Mouse (Mus musculus): Measurements from ENCODE around the gene Prpf38a. TPM values are rescaled to one million over a fixed set of nuclear protein-coding genes. Genes with fewer than 3 reads are reported as not detected.

Prpf38a gene
- polyA plus RNA-seq, 1 experiment from 2014 or later: 45.5 TPM

DNA sequence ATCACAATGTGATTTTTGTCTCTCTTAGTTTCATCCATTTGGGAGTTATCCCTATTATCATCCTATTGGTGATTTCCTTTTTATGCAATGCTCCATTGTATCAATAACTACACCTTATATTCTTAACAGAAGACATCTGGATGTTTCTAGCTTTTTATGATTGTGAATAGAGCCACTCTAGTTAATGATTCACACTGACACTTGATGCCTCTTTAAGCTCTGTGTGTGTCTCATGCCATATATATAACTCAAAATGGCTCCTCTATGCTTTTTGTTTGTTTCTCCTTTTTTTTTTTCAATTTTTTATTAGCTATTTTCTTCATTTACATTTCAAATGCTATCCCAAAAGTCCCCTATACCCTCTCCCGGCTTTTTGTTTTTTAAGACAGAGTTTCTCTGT, 16.6 kb upstream of the Prpf38a start:
- no peak overlapping the region for H3K9ac ChIP-seq (ENCODE audit: low read length)
- H3K9me3 ChIP-seq (ENCODE audit: control insufficient read depth, low read length): no peaks in the 10 kb centered on the region
- 82% methylated on average over 1 of the region's 1 CpGs for WGBS
- DNase-seq (ENCODE audit: low spot score) (no peak), ATAC-seq (ENCODE audit: low FRiP score, low TSS enrichment) (no peak)
- no peak overlapping the region for H3K4me2 ChIP-seq (replicated peaks; ENCODE audit: low read depth)
- H3K27ac ChIP-seq (replicated peaks): no peak overlapping the region
- no peaks in the 10 kb centered on the region for H3K27me3 ChIP-seq (ENCODE audit: control insufficient read depth, insufficient read depth, low read length)
- H3K36me3 ChIP-seq (ENCODE audit: control insufficient read depth, insufficient read depth, low read length): no peaks in the 10 kb centered on the region
- TF ChIP-seq CTCF (IDR thresholded peaks at IDR 0.05; ENCODE audit: low read depth): no peak
- TF ChIP-seq EP300 (optimal IDR thresholded peaks at IDR 0.05): no peak
- H3K4me3 ChIP-seq (ENCODE audit: low read depth, low read length): no peak overlapping the region
- no peaks in the 10 kb centered on the region for H3K4me1 ChIP-seq (replicated peaks; ENCODE audit: control insufficient read depth, insufficient read depth)

DNA sequence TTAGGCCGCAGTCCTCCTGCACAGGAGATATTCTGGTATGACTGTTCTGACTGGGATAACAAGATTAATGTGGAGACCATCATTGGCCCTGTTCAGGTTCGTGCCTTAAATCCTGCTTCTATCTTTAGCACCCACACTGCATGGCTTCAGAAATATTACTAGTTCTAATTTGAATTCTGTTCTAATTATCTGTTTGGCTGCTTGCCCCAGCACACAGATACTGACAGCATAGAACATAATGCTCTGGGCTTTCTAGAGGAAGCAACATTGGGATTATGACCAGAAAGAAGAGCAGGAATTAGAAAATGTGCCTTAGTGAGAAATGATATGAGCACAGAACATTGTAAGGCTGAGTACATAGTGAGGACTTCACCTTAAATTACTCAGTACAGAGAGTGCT, 14.2 kb upstream of the Prpf38a start:
- Histone ChIP-seq H3K27ac (replicated peaks) (no peak overlapping the region), H3K4me2 (replicated peaks; ENCODE audit: low read depth) (no peak overlapping the region), H3K9me3 (ENCODE audit: control insufficient read depth, low read length) (no peaks in the 10 kb centered on the region), H3K9ac (ENCODE audit: low read length) (no peak overlapping the region), H3K4me1 (replicated peaks; ENCODE audit: control insufficient read depth, insufficient read depth) (no peaks in the 10 kb centered on the region), H3K27me3 (ENCODE audit: control insufficient read depth, insufficient read depth, low read length) (no peaks in the 10 kb centered on the region), H3K36me3 (ENCODE audit: control insufficient read depth, insufficient read depth, low read length) (no peaks in the 10 kb centered on the region), H3K4me3 (ENCODE audit: low read depth, low read length) (no peak overlapping the region)
- WGBS: 82% methylated on average over 2 of the region's 2 CpGs
- ATAC-seq (ENCODE audit: low FRiP score, low TSS enrichment) (no peak), DNase-seq (ENCODE audit: low spot score) (no peak)
- TF ChIP-seq CTCF (IDR thresholded peaks at IDR 0.05; ENCODE audit: low read depth) (no peak), EP300 (optimal IDR thresholded peaks at IDR 0.05) (no peak)

DNA sequence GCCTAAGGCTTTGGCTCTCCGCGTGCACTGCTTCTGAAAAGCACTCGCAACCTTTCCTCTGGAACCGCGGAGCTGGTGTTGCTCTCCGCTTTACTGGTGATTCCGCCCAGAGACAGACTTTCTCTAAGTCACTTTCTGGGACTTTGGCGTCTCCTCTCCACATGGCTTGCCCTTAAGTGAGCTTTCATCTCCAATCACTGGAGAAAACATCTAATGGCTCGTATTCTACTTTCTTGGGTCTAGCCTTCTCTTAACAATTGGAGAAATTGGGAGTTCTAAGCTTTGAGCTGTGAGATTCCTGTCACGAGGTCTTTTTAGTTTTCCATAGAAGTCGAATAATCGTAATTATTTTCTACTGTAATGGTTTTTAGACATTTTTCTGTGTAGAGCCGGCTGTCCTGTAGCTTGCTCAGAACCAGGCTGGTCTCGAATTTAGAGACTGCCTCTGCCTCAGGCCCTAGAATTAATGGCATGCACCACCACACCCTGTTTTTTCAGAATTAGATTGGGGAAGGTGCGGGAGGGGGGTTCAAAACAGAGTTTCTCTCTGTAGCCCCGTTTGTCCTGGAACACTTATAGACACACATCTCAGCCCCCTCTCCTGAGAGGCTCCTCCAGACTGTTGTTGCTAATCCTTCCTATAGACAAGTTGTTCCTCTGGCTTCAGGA, 741 bp upstream of the Prpf38a start:
- no peak for DNase-seq (ENCODE audit: low spot score)
- Histone ChIP-seq H3K27me3 (ENCODE audit: control insufficient read depth, insufficient read depth, low read length) (no peaks in the 10 kb centered on the region), H3K4me2 (replicated peaks; ENCODE audit: low read depth) (peak overlapping the region; percentile 76), H3K9me3 (ENCODE audit: control insufficient read depth, low read length) (no peaks in the 10 kb centered on the region), H3K27ac (replicated peaks) (peak overlapping the region; percentile 78; the same call in 1 of the 2 replicates), H3K9ac (ENCODE audit: low read length) (peak overlapping the region; percentile 72), H3K4me1 (replicated peaks; ENCODE audit: control insufficient read depth, insufficient read depth) (no peaks in the 10 kb centered on the region), H3K4me3 (ENCODE audit: low read depth, low read length) (peak overlapping the region; percentile 81), H3K36me3 (ENCODE audit: control insufficient read depth, insufficient read depth, low read length) (peaks cover 7% of the 10 kb centered on the region; the same call in 1 of the 2 replicates)
- WGBS: 1% methylated on average over 16 of the region's 16 CpGs
- ATAC-seq (ENCODE audit: low FRiP score, low TSS enrichment): no peak
- TF ChIP-seq EP300 (optimal IDR thresholded peaks at IDR 0.05) (no peak), CTCF (IDR thresholded peaks at IDR 0.05; ENCODE audit: low read depth) (no peak)

- H3K4me3 ChIP-seq (ENCODE audit: low read depth, low read length): no peak overlapping the region
- no peaks in the 10 kb centered on the region for H3K4me1 ChIP-seq (replicated peaks; ENCODE audit: control insufficient read depth, insufficient read depth)
- H3K27ac ChIP-seq (replicated peaks): no peak overlapping the region
- no peaks in the 10 kb centered on the region for H3K27me3 ChIP-seq (ENCODE audit: control insufficient read depth, insufficient read depth, low read length)
- 94% methylated on average over 3 of the region's 3 CpGs for WGBS
- ATAC-seq (ENCODE audit: low FRiP score, low TSS enrichment) (no peak), DNase-seq (ENCODE audit: low spot score) (no peak)
- H3K9me3 ChIP-seq (ENCODE audit: control insufficient read depth, low read length): no peaks in the 10 kb centered on the region
- TF ChIP-seq CTCF (IDR thresholded peaks at IDR 0.05; ENCODE audit: low read depth): no peak
- TF ChIP-seq EP300 (optimal IDR thresholded peaks at IDR 0.05): no peak
- peaks cover 21% of the 10 kb centered on the region for H3K36me3 ChIP-seq (ENCODE audit: control insufficient read depth, insufficient read depth, low read length)
- H3K4me2 ChIP-seq (replicated peaks; ENCODE audit: low read depth): no peak overlapping the region
- H3K9ac ChIP-seq (ENCODE audit: low read length): no peak overlapping the region
Measured at GRCm38 (mm10) chr4:108572644-108573043, 6.5 kb downstream of the Prpf38a start.

- 67% methylated on average over 1 of the region's 1 CpGs for WGBS
- H3K9me3 ChIP-seq (ENCODE audit: control insufficient read depth, low read length): no peaks in the 10 kb centered on the region
- TF ChIP-seq CTCF (IDR thresholded peaks at IDR 0.05; ENCODE audit: low read depth): no peak
- TF ChIP-seq EP300 (optimal IDR thresholded peaks at IDR 0.05): no peak
- ATAC-seq (ENCODE audit: low FRiP score, low TSS enrichment) (no peak), DNase-seq (ENCODE audit: low spot score) (no peak)
- H3K27ac ChIP-seq (replicated peaks): no peak overlapping the region
- H3K4me3 ChIP-seq (ENCODE audit: low read depth, low read length): no peak overlapping the region
- no peak overlapping the region for H3K4me2 ChIP-seq (replicated peaks; ENCODE audit: low read depth)
- no peak overlapping the region for H3K9ac ChIP-seq (ENCODE audit: low read length)
- peaks cover 25% of the 10 kb centered on the region for H3K36me3 ChIP-seq (ENCODE audit: control insufficient read depth, insufficient read depth, low read length)
- H3K4me1 ChIP-seq (replicated peaks; ENCODE audit: control insufficient read depth, insufficient read depth): no peaks in the 10 kb centered on the region
- no peaks in the 10 kb centered on the region for H3K27me3 ChIP-seq (ENCODE audit: control insufficient read depth, insufficient read depth, low read length)
Measured at GRCm38 (mm10) chr4:108565026-108565425, 14.1 kb downstream of the Prpf38a start.

GRCm38 (mm10) chr4:108539701-108540100, 39.4 kb downstream of the Prpf38a start:
- WGBS: 92% methylated on average over 2 of the region's 2 CpGs
- DNase-seq (ENCODE audit: low spot score): no peak
- TF ChIP-seq EP300 (optimal IDR thresholded peaks at IDR 0.05) (no peak), CTCF (IDR thresholded peaks at IDR 0.05; ENCODE audit: low read depth) (no peak)

More at GRCm38 (mm10) chr4:108539701-108540100, 39.4 kb downstream of the Prpf38a start:
- Histone ChIP-seq H3K36me3 (ENCODE audit: control insufficient read depth, insufficient read depth, low read length) (no peaks in the 10 kb centered on the region; the same call in 1 of the 2 replicates), H3K4me1 (replicated peaks; ENCODE audit: control insufficient read depth, insufficient read depth) (no peaks in the 10 kb centered on the region), H3K27me3 (ENCODE audit: control insufficient read depth, insufficient read depth, low read length) (no peaks in the 10 kb centered on the region), H3K27ac (replicated peaks) (no peak overlapping the region), H3K4me3 (ENCODE audit: low read depth, low read length) (no peak overlapping the region), H3K9ac (ENCODE audit: low read length) (no peak overlapping the region), H3K4me2 (replicated peaks; ENCODE audit: low read depth) (no peak overlapping the region), H3K9me3 (ENCODE audit: control insufficient read depth, low read length) (no peaks in the 10 kb centered on the region)
- ATAC-seq (ENCODE audit: low FRiP score, low TSS enrichment): no peak

Other genes starting within 250 kb of the Prpf38a start
- gene Shisal2a, start 196.0 kb downstream of the Prpf38a start, polyA plus RNA-seq (2015; fragmentation: Nextera tagmentation; extraction: Ambion mirVana): 4.5 and 4.9 TPM in 2 replicates
- 34.5 and 35.5 TPM in 2 replicates for gene Gpx7, start 172.4 kb downstream of the Prpf38a start, polyA plus RNA-seq (2015; fragmentation: Nextera tagmentation; extraction: Ambion mirVana)
- gene Tut4, start 119.9 kb downstream of the Prpf38a start, polyA plus RNA-seq (2015; fragmentation: Nextera tagmentation; extraction: Ambion mirVana): 29.4 and 33.8 TPM in 2 replicates
- 1.8 and 2.6 TPM in 2 replicates for gene Orc1, start 87 bp upstream of the Prpf38a start, polyA plus RNA-seq (2015; fragmentation: Nextera tagmentation; extraction: Ambion mirVana)
- 20.9 and 23.1 TPM in 2 replicates for gene Cc2d1b, start 40.6 kb upstream of the Prpf38a start, polyA plus RNA-seq (2015; fragmentation: Nextera tagmentation; extraction: Ambion mirVana)
- 0.99 and 1.1 TPM in 2 replicates for gene 3110021N24Rik, start 140.3 kb upstream of the Prpf38a start, polyA plus RNA-seq (2015; fragmentation: Nextera tagmentation; extraction: Ambion mirVana)
- gene Zfyve9, start 201.5 kb upstream of the Prpf38a start, polyA plus RNA-seq (2015; fragmentation: Nextera tagmentation; extraction: Ambion mirVana): 2.6 and 3.0 TPM in 2 replicates

Data from stomach, postnatal 0 days (tissue).